Mouse (Mus musculus) small intestine, adult 2 months (tissue): ENCODE data around the gene Setx.

Experiments
- CTCF ChIP-seq: fragments of 200-500 bp; IDR thresholded peaks from 2 replicates; pipeline ENCODE4 v1.5.1; 2012; ENCODE audit warnings: low read depth, mild to moderate bottlenecking, control low read depth, inconsistent platforms, low read length, moderate library complexity, mixed read lengths; ENCODE audit not compliant: insufficient replicate concordance, insufficient read length; ENCODE audit errors: extremely low read depth
- POLR2A ChIP-seq: fragments of 200-500 bp; IDR thresholded peaks from 2 replicates; pipeline ENCODE4 v1.6.1; 2012; ENCODE audit warnings: low read depth, mild to moderate bottlenecking, control low read depth, inconsistent platforms, low read length, moderate library complexity

DNA sequence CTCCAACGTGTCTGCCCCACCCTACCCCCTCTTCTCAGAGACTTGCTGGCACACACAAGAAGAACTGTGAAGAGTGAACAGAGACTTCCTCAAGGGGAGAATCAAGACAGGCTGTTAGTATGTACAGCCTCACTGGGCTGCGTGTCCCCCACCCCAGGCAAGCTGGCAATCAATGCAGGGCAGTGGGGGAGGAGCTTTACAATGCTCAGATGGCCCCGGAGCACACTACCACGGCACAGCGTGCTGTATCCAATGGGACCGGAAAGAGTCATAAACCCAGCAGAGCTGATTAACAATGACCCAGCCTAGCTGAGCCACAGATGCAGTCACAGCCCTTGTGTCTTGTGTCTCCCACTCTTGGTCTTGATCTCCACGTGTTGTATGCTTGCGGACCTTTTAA is 25.2 kb upstream of the Setx start:
- TF ChIP-seq CTCF (no peak), POLR2A (no peak)
